Mouse (Mus musculus) cerebellum, adult 18-20 months (tissue): ENCODE data around the gene Vps16.

ENCODE experiments used
- DNase-seq, 2 experiments: peaks; one replicate each; pipeline ENCODE4 v3.0.0; 2021

Vps16 gene

DNA sequence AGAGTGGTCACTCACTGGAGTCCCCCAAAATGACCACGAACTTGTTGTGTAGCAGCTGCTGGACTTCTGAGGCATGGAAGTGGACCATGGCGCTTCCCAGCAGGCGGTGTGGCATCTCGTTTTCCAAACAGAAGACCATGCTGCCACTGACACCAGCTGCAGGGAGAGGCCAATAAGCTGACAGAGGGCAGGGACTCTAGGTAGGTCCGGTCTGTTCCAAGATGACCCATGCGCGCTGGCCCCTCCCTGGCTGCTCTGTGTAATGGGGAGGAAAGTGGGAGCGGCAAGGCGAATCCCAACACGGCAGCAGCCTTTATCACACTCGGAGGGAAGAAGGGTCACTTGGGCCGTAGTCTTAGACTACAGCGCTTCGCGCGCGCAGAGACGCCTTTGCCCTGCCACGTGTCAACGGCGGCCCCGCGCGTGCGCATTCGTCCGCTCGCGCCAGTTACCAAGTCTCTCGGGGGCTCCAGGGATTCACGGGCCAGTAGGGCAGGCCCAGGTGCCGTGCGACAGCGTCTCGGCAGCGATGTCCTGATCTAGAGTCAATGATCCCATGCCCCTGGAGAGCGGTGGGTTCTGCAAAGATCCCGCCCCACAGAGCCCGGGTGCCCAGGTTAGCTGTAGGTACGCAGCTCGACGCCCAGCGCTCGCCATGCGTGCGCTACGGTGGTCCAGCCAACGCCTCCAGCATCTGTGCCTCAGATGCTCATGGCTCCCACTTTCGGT, 578 bp upstream of the Vps16 start:
- DNase-seq = peak; percentile 76 to 87

DNA sequence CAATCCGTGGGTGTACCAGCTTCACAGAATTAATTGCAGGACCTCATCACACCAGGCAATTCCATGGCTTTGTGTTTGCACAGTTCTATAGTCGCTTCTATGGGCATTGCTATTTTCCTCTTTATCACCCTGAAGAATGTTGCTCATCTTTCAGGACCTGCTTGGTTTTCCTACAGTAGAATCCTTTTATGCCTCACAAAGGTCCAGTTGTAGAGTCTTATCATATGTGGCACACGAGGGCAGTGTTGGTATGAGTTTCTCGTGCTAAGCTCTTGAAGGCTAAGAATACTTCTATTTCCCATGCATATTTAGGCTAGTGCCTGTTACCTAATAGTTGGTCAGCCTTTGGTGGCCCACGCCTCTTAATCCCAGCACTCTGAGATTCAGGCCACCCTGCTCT, 973 bp downstream of the Vps16 start:
- DNase-seq = peak in 1 of 2 experiments; percentile 20

DNA sequence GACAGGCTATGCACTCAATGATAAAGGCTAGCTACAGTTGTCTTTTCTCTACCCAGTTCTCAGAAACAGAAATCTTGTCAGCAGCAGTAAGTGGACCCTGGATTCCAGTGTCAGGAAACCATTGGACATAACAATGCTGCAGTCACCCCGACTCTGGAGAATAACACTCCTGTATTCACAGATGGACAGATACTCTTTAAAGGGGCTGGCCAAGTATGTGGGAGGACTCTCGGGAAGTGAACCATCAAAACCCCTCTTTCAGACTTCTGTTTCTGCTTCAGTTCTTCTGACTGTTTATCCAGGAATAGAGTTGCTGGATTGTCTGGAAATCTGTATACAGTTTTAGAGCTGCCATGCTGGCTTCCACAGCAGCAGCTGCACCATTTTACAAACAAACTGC, 5.7 kb downstream of the Vps16 start:
- no peak for DNase-seq

DNA sequence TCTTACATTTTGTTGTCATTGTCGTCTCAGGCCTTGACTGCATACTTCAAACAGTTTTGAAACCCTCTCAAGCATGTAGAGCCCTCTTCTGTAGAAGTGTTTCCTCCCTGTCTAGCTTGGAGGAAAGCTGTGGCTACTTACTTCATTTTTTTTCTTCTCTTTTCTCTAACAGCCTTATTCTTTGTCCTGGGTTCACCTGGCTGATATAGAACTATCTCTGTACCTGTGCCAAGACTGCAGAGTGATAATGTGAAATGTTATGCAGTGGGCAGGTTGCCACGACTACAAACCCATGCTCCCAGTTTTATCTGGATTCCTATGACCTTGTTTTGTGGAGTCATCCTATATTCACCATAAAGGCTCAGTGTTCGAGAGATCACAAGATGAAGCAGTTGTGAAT, 6.3 kb downstream of the Vps16 start:
- DNase-seq = no peak

DNA sequence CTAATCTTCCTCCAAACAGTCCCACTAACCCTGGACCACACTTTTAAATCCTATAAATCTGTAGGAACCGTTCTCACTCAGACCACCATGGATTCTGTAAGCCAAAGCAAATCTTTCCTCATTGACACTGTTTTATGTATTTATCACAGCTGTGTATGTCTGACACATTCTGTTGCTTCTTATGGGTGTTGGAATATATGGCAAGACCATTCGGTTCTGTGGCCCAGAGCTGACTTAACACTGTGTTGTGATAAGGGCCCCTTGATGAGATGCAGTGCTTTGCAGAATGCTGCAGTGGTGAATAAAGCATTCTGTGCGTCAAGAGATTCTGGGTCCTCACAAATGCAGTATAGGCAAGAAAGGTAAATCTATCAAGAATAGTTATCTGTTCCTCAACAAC, 8.0 kb downstream of the Vps16 start:
- DNase-seq = no peak

DNA sequence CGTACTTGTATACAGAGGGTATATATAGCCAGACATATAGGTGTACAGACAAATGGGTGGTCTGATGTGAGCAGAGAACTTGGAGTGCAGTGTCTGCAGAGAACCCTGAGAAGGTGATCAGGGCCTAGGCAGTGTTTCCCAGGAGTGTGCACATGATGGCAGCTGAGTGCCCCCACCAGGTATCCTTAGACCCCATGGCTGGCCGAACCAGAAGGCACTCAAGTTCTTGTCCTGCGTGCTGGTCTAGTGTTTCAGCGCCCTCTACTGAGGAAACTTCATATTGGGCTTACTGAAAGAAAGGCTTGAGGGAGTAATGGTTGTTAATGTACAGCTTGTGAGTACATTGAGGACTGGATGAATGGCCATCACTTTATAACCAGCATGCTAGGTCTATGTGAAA, 9.0 kb downstream of the Vps16 start:
- DNase-seq = peak; percentile 59 to 68

DNA sequence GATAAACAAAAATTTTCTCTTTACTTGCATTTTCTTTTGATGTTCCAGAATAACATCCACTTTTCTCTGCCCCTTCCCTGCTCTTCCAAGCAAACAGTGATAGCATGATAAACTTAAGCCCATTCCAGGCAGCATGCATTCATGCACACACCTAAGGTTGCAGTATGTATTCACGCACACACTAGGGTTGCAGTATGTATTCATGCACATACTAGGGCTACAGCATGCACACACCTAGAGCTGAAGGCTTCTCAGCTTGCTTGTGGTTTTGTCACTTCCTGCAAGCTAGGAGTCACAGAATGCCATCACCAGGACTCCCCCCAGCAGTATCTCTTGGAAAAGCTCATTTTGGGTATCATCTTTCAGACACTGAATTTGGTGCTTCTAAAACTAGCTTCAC, 12.6 kb downstream of the Vps16 start:
- DNase-seq = no peak

DNA sequence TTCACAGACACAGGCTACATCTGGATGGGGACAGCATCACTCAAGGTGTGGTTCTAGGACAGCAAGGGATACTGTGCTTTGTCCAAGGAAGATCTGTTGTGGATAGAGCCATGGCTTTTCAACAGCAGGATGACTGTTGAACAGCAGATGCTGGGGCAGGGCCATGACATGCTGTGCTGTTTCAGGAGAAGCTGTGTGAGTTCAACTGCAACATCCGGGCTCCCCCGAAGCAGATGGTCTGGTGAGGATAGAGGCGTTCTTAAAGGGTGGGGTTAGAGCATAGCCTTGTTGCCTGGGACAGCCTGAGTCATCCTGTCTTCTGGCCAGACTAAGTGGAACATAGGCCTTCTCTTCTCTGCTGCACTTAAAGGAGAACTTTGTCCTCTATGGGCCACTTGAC, 14.7 kb downstream of the Vps16 start:
- no peak for DNase-seq

DNA sequence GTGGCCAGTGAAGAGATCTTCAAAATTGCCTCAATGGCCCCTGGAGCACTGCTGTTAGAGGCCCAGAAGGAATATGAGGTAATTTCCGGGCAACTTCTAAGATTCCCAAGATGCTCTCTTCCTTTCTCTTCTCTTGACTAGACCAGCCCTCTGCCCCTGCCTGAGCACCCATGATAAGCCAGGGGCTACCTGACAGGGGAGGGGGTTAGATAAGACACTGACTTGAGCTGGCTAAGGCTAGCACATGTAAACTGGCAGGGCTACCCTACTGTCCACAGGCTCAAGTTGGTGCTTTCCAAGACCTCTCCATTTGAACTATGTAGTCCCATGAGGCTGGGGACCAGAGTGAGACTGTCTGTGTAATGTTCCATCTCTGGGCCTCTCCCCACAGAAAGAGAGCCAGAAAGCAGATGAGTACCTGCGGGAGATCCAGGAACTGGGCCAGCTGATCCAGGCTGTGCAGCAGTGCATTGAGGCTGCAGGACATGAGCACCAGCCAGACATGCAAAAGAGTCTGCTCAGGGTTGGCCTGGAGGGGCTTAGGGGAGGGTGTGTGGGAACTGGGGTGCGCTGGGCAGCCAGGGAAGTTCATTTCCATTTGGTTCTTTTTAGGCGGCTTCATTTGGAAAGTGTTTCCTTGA, 15.8 kb downstream of the Vps16 start:
- peak in 1 of 2 experiments; percentile 15 for DNase-seq

DNA sequence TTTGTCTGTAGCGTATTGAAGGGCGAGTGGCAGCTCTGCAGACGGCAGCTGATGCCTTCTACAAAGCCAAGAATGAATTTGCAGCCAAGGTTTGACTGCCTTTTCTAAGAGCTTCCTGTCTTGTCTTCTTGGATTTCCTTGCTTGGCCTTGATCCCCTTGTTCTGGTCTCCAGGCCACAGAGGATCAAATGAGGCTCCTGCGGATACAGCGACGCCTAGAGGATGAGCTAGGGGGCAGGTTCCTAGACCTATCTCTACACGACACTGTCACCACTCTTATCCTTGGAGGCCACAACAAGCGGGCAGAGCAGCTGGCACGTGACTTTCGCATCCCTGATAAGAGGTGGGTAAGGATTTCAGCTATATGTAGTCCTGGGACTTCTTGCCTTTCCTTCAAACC, 18.0 kb downstream of the Vps16 start:
- no peak for DNase-seq

DNA sequence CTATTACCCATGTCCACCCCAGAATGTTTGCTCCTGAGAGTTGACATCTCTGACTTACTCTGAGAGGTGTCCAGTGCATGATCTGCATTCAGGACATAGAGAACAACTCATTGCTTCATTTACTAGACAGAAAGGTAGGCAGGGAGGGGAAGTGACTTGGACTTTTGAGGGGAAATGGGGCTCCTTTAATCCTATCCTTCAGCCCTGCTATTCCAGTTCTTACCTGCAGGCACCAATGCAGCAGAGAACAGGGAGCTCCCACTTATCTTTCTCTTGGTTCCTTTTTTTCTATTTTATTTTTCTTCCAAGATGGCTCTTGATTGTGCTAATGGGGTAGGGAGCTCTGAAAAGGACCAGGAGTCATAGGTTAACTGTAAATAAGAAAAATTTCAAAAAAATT, 24.3 kb downstream of the Vps16 start:
- DNase-seq = no peak

DNA sequence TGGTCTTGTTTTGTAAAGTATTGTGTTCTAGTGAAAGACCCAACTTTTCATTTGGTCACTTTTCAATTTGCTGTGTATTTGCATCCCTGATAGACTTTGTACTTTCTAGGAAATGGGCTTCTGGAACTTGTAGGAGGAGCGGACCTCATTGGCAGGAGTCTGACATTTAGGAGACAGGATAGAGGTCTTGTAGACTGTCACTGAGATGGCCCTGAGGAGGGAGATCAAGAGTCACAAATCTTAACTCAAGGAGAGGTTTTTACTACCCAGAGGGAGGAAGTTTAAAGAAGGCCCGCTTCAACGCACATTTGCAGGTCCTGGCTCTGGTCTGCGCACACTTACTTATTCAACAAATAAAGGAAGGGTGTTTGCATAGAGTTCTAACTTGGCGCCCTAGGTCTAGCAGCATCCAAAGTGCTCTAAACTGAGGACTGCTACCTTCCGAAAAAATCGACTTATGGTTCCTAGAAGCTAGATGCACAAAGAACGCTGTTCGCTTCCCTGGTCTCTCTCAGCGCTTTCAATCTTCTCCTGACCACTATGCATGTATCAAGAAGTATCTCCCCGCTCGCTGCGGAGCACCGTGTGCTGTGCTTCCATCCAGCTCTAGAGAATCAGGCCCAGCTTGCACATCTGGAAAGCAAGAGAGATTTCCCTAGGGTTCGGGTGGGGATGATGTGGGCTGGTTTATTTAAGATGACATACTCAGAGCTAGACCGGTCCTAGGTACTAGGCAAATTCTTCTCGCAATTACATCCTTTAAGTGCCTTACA, 25.1 kb downstream of the Vps16 start:
- DNase-seq = no peak

DNA sequence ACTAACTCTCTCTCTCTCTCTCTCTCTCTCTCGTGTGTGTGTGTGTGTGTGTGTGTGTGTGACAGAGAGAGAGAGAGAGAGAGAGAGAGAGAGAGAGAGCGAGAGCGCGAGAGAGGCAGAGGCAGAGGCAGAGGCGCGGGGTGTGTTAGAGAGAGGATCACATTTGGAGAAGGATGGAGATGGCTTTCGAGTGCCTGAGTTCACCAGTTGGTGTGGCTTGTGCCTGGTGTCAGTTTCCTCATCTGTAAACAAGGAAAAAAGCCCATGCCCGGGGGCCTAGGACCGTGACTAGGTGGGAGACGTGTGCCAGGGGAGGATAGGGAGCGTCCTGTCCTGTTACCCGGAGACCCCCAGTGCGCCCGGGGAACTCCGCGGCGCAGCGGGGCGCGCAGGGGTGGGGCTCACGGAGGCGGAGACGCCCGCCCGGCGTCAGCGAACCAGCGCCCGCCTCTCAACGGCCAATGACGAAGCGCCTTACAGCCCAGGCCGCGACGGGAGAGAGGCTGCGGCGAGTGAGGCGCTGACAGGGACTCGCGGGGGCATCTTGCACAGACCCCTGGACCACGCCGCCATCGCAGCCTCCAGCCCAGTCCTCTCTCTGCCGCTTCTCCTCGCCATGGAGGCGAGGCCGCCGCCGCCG, 25.8 kb downstream of the Vps16 start, which contains the start of gene Ptpra:
Gene Ptpra, plus strand, starts transcription at position 485 of the 640 bp plus-strand sequence.
- peak; percentile 93 to 94 for DNase-seq

DNA sequence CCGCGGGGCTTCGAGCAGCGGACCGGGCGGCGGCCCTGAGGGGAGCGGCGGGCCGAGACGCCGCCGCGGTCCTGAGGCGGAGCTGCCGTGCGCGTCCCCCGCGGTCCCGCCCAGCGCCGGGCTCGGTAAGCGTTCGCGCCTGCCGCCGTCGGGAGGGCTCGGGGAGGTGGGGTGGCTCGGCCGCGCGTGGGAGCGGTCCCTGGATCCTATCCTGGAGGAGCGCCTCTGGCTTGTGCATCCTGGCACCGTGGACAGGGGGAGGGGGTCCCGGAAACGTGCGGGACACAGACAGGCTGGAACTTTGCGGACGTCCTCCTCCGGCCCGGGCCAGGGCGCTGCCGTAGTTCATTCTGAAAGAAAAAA, 26.3 kb downstream of the Vps16 start:
- peak; percentile 77 to 83 for DNase-seq

DNA sequence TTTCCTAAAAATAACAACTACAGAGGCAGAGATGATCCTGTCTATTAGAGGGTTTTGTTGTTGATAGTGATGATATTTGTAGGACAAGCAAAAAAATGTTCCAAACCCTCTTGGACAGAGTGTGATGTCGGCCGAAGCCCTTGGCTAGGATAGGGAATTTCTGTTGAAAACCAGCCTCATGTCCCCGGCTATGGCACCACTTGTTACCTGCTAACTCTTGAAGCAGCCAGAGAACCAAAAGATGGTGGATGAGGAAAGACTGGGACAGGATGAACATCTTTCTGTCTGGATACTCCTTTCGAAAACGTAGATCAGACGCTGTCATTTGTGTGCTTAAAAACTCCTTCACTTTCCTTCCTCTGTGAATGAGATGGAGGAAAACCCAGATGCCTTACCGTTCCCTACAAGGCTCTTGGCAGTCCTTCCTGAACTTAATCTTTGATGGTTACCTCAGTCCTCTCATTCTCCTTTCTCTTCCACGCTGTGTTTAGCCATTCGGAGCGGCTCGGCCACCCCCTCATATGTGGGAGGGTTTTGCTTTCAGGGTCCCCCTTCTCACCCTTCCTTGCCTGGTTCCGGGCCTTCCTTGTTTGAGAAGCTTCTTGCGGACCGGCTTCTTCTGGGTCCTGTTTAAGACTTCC, 27.1 kb downstream of the Vps16 start:
- no peak for DNase-seq

DNA sequence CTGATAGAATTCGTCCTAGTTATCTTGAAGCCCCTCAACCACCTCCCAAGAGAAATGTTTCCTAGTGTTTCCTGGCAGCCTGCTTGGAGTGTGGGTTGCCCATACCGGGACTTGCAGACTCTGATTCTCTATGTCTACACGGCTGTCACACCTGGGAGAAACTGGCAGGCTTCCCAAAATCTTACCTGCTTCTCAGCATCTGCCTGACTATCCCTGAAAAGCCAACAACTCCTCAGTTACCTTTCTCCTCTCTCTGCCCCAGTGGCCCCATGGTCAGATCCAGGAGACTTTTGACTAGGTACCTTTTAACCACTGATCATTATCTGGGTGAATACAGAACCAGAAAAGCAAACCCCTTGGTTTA, 27.6 kb downstream of the Vps16 start:
- DNase-seq = peak in 1 of 2 experiments; percentile 23

DNA sequence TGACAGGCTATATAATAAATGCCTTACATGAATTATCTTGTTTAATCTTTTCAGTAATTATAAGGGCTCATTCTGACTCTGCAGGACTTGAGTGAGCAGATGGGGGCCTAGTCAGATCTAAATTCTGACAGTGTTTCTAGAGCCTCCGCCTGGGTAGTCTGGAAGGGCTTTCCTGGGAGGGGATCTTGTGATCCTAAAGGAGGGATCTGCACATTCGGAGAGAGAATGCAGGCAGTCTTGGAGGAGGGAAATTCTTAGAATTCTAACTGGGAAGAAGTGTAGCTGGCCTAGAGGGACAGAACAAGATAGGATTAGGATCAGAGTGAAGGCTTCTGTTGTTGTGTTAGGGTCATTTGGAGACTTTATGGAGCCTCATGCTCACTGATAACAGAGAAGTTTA, 28.1 kb downstream of the Vps16 start:
- no peak for DNase-seq

DNA sequence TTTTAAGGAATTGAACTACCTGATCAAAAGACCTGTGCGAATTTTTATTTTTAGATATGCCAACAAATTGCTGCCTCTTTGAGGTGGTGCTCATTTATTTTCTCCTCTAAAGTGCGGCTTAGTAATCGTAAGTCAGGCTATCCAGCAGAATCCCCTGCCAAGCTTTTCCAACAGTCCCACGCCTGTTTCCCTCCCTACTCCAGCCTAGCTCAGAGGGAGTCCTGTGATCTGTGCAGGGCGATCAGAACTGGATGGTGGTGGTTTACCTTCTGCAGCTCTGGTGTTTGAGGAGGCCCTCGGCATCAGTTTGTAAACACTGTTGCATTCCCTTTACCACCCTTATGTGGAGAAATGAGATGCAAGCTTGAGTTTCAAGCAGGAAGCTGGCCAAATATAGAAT, 29.3 kb downstream of the Vps16 start:
- DNase-seq = peak; percentile 18 to 22

DNA sequence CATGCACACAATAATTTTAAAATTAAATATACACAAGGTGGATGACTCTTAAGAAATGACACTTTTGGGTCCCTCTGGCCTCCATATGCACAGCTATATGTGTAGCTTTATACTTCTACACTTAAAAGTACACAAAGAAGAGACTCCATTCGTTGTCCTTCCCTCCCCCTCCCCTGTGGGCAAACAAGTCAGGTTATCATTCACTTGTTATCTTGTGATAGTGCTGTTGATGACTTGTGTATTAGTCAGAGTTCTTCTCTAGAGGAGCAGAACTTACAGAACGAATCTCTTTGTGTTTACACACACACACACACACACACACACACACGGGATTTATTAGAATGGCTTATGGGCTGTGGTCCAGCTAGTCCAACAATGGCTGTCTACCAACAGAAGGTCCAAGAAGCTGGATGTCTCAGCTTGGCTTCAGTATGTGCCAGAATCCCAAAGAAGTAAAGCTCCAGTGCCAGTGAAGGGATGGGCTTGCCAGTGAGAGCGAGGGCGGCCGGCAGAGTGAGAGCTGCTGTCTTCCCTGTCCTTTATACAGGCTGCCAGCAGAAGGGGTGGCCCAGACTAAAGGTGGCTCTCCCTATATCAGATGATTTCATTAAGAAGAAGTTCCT, 30.7 kb downstream of the Vps16 start:
- DNase-seq = peak; percentile 62 to 65

DNA sequence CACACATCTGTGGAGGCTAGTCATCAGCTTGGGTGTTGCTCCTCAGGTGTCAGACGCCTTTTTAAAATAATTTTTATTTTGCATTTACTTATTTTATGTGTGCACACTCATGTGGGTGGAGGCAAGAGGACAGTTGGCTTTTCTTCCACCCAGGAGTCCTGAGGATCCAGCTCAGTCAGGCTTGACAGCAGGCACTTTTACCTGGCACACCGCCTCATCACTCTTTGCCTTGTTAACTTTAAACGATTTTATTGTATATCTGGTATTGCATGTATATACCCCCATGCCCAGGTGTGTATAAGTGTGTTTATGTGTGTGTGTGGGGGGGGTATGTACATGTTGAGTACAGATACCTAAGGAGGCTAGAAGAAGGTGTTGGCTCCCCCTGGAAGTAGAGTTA, 33.7 kb downstream of the Vps16 start:
- peak; percentile 33 to 38 for DNase-seq

DNA sequence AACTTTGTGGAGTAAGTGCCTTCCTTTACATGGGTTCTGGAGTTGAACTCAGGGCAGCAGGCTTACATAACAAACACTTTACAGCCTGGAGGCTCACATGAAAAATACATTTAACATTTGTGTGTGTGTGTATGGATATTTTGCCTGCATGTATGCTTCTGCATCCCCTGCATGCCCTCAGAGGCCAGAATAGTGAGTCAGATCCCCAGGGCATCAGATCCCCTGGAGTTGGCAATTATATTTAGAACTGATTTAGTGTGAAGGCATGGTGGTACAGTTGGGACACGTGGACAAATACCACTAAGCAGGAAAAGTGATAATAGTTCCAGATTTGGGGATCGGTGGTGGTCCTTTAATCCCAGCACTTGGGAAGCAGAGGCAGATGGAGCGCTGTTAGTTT, 35.4 kb downstream of the Vps16 start:
- DNase-seq = no peak

DNA sequence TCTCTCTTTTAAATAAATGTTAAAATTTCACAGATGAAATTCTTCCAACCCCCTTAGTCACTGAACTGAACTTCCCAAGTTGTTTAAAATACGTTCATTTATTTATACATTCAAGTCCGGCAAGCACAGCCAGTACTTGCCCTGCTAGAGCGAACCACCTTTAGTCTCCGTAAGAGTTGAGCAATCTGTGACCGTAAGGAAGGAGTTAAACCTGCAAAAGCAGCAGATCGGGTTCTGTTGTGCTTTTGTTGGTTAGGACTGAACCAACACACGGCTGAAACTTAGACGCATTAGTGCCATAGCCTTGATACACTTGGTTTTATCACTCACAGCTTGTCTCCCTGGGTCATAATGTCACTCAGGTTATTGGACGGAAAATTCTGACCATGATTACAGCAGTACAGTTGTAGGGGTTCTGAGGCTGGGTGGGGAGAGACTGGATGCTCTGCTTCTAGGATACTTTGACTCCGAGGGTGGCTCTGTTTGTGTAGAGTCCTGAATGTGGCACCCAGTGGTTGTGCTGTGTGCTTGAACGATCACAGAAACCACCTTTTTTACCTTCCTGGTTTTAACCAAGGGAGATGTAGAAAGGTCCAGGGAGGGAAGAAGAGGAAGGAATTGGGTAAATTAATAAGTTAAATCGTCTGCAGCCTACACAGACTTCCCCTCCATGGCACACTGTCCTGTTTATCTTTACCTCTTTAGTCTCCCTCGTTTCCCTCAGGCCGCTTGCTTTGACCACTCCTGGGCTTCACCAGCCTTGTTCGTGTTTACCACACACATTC, 37.3 kb downstream of the Vps16 start:
- DNase-seq = no peak
